Mouse (Mus musculus): Measurements from ENCODE around the gene Dnajb13.
"Not testable (repeated sequence)": the region's sequence is repeated elsewhere in the genome, so short reads cannot be mapped to it uniquely, and the experiment has no call there.

Dnajb13 gene

DNA sequence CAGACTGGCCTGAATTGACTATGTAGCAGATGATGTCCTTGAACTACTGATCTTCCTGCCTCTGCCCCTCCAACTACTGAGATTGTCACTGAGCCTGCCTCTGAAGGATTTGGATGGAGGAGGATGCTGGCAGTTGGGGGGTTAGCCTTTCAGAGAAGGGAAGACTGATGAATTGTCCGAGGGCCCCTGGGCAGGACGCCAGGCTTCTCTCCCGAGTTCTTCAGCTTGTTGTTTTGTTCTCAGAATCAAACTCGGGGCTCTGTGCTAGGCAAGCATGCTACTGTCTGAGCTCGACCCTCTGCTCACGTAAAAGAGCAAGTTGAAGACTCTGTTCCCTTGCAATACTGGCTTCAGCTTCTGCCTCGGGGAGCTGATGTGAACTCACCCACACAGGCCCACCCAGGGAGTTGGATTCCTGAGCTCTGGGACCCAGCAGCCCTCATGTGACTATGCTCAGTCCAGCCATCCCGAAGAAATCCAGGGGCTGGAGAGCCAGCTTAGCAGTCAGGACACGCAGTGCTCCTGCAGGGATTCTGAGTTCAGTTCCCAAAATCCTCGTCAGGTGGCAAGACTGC lies 26.2 kb downstream of the Dnajb13 start:
- DNase-seq (ENCODE audit: low spot score in 2 of 2): no peak

- no peak for DNase-seq (ENCODE audit: low spot score in 2 of 2)
Observed at GRCm38 (mm10) chr7:100487301-100487700, 27.5 kb downstream of the Dnajb13 start.

DNA sequence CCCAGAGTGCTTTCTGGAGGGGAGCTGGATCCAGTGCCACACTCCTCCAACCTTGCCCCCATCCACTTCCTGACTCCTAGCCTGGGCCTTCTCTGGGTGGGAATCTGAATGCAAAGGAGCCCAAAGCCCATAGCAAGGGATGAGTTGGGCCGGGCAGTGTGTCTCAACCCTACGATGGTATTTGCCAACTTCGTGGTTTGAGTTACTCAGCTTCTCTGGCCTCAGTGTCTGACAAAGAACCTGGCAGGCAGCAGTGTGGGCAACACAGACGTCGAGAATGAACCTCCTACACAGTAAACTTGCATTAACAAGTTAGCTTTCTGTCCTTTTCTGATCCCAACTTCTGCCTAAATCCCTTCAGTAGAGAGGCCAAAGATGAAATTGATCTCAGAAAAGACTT lies 30.3 kb downstream of the Dnajb13 start:
- DNase-seq (ENCODE audit: low spot score in 2 of 2): no peak

GRCm38 (mm10) chr7:100482046-100482445 lies 32.7 kb downstream of the Dnajb13 start:
- DNase-seq (ENCODE audit: low spot score in 2 of 2): not testable (repeated sequence)

DNA sequence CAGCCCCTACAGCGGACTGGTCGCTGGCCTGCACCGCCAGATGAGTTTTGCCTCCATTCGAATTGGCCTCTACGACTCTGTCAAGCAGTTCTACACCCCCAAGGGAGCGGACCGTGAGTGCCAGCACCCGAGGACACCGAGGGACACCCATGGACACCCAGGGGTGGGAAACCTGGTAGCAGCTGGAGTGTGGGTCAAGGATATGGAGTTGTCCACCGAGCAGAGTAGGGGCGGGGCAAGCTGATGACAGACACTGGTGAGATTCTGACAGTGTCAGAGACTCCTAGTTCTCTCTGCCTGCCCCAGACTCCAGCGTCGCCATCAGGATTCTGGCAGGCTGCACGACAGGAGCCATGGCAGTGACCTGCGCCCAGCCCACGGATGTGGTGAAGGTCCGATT lies 34.6 kb downstream of the Dnajb13 start:
- no peak for DNase-seq (ENCODE audit: low spot score in 2 of 2)

GRCm38 (mm10) chr7:100479823-100480164 lies 35.0 kb downstream of the Dnajb13 start:
- no peak for DNase-seq (ENCODE audit: low spot score in 2 of 2)

- DNase-seq (ENCODE audit: low spot score in 2 of 2): no peak
Observed at GRCm38 (mm10) chr7:100479100-100479822, 35.5 kb downstream of the Dnajb13 start.

GRCm38 (mm10) chr7:100474680-100475079 lies 40.1 kb downstream of the Dnajb13 start:
- DNase-seq (ENCODE audit: low spot score in 2 of 2): peak in 1 of 2 experiments; percentile 60

GRCm38 (mm10) chr7:100473846-100474454 lies 40.8 kb downstream of the Dnajb13 start:
- DNase-seq (ENCODE audit: low spot score in 2 of 2): no peak

GRCm38 (mm10) chr7:100472777-100473176 lies 42.0 kb downstream of the Dnajb13 start, which contains the start of gene Ucp3:
Ucp3 (plus strand) TSS chr7:100472990.
- no peak for DNase-seq (ENCODE audit: low spot score in 2 of 2)

- no peak for DNase-seq (ENCODE audit: low spot score in 2 of 2)
Observed at GRCm38 (mm10) chr7:100471407-100471797, 43.4 kb downstream of the Dnajb13 start.

DNA sequence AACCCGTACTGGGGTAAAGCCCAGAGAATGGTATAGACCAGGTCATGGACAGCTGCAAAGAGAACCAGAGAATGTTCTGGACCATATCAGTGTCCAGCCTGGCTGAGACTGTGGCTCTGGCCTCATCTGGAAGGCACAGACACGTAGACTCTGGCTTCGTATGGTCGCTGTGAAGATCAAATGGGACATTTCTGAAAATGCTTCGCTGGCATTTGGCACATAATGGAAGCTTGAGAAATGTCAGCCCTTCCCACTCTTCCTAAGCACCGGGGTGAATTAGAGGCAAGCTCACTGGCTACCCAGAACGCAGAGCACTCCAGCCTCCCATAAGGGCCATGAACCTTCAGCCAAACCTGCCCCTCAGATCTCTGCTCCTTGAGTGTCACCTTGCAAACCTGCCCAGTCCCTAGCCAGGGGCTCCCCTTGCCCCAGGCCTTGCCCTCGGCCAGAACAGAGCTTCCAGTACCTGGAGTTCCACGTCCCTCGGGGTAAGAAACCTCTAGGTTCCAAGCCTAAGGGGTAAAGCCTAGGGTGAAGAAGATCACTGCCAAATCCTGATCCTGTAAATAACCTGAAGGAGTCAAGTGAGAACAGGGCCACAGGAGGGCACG lies 43.9 kb downstream of the Dnajb13 start:
- no peak for DNase-seq (ENCODE audit: low spot score in 2 of 2)

GRCm38 (mm10) chr7:100469502-100469901 lies 45.3 kb downstream of the Dnajb13 start:
- DNase-seq (ENCODE audit: low spot score in 2 of 2): no peak

DNA sequence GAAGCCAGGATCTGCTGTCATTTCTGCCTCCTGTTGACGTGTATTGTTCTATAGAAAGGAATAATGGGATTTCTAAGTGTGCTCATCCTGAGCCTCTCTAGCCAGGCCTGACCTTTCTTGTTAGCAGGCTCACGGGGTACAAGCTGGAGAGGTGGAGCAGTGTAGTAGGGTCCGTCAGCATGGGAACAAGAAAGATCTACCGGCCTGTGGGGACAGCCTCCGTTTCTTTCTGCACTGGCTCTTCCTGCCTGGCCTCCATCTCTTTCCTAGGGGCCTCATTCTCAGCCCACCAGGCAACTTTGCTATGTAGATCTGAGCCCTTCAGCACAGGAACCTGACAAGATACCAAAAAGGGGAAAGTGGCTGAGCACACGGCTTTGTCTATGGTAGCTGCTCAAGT lies 46.0 kb downstream of the Dnajb13 start:
- no peak for DNase-seq (ENCODE audit: low spot score in 2 of 2)

DNA sequence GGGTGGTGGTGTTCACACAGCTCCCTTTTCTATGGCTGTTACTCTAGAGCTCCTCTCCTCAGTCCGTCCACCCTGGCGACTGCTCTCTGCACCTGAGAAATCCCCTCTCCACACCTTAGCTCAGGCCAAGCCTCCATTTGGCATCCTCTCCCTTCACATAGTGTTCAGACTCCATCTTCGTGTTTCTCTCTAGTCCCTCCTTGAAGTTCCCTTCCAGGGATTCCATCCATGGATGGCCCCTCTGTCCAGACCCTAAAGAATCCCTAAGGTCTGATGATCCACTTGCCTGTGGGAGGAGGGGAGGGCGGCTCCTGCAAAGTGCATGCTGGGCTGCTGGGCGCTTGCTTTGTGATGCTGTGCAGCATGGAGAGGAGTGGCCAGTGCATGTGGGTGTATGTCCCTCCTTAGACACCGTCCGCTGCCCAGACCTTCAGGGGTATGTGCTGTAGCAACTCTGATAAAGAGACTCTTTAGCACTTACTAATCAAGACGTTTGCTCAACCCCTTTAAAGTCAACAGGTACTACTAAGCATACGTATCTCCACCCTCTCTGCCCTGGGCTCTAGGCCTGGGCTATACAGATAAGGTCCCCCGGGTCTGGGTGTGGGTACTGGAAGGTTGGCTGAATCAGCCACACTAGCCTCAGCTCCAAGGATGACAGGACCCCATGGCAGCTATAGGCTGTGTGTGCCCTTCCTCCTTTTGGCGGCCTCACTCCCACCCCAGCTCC lies 47.8 kb downstream of the Dnajb13 start:
- DNase-seq (ENCODE audit: low spot score in 2 of 2): no peak

DNA sequence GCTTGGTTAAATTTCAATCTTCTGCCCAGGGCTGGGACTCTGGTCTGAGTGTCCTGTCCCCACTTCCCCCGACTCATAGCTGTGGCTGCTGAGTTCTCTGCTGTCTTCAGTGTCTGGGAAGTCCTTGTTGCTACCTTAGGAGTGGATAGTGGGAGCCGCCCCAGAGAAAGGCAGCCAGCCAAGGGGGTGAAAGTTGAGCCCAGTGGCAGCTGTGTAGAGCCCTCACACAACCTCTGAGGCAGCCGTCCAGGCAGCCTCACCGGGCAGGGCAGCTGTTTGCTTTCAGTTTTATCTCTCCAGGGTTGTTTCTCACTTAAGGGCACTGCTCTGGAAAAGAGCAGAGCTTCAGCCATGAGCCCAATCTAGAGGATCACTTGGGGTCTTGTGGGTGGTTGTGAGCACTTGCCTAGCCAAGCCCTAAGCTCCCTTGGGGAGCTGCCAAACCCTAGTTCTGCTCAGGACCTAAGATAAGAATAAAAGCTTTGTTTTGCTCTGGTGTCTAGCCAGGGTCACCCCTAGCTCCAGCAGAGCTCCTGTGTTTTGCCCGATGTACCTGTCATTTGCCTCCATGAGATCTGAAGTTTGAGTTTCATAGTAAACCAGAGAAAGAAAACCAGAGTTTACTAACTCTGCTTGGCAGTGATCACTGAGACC lies 49.0 kb downstream of the Dnajb13 start:
- DNase-seq (ENCODE audit: low spot score in 2 of 2): peak; percentile 82 to 84

DNA sequence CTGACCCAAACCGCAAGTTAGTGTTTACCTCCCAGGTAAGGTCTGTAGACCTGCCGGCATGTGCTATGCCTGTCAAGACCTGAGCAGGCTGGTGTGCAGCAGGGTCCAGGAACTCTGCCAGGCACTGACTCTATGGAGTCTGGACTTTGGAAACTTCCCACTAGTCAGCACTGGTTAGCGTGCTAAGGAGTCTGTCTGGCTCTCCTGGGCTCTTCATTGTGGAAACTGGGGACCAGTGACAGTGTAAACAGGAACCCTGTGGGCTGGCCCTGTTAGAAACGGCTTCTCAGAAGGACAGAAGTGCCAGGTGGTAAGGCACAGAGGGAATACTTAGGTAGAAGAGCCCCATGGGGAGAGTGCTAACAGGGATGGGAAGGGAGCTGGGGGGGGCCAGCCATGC lies 49.5 kb downstream of the Dnajb13 start:
- DNase-seq (ENCODE audit: low spot score in 2 of 2): peak; percentile 32 to 51

GRCm38 (mm10) chr7:100464248-100464647 lies 50.5 kb downstream of the Dnajb13 start:
- DNase-seq (ENCODE audit: low spot score in 2 of 2): no peak

DNA sequence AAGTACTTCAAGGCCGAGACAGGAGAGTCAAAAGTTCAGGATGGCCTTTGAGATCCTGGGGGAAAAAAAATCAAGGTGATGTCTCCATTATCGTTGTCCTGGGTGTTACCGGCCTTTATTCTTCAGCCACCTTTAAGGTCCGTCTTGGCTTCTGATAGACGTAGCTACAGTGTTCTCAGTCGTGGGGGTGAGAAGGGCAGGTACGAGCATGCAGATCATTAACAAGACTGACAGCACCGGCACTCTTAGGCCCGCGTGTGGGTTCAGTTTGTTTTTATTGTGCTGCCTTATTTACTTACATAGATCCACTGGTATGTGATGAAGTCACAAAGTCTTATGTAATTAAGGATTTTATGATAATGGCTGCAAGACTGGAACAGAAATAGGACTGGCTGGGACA lies 51.0 kb downstream of the Dnajb13 start:
- peak in 1 of 2 experiments; percentile 29 for DNase-seq (ENCODE audit: low spot score in 2 of 2)

DNA sequence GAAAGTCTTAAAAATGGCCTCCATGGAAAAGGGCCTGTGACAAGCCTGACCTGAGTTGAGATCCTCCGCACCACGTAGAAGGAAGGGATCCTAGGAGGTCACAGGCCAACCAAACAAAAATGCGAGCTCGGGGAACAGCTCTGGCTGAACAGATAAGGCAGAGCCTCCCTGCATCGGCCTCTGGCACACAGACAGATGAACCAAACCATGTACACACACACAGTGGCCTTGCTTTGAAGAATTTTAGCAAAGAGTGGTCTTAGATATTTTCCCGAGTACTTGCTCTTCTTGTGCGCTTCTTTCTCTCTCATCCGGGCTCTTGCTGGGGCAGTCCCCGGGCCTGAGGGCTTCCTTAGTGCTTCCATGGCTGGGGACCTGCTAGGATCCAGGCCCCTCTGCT lies 51.6 kb downstream of the Dnajb13 start:
- no peak for DNase-seq (ENCODE audit: low spot score in 2 of 2)

DNA sequence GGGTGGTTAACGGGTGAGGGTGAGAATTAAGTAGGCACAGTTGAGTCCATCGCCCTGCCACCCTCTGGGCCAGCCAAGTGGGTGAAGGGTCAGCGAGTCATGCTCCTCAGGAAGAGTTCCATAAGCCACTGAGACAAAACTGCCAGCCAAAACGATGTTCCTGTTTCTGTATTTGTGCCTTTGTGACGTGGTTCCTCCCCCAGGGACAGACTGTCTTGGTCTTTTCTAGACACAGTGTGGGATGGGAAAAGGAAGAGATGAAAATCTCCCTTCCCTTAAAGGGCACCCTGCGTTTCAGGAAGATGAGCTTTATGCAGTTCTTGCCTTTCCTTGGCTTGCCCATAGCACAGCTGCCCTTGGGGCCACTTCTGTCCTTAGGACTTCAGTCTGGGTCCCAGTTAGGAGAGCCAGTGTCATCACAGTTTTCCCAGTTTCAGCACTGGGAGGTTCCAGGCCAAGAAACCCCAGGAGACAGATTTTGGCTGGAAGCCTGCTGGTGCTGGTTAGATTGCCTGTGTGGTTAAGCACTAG lies 53.1 kb downstream of the Dnajb13 start:
- peak; percentile 33 to 57 for DNase-seq (ENCODE audit: low spot score in 2 of 2)
